Mouse (Mus musculus) kidney, embryonic 15.5 days (tissue): Measurements from ENCODE around the gene Arfgap1. TPM values are rescaled to one million over a fixed set of nuclear protein-coding genes. Genes with fewer than 3 reads are reported as not detected.
A peak's percentile ranks its signal among the peaks of the same experiment; 100 is the strongest.

Experiments
- ATAC-seq: fragments of 200-750 bp; cut with Nextera tagmentation; replicated peaks from 2 replicates; pipeline ENCODE4 v1.8.0; 2017; ENCODE audit warnings: moderate TSS enrichment; ENCODE audit not compliant: low FRiP score
- H3K27ac ChIP-seq: fragments of 300-500 bp; sonication (generic); 2 replicates; pipeline ENCODE4 v1.5.1; 2015; ENCODE audit warnings: mild to moderate bottlenecking, inconsistent platforms
- H3K27me3 ChIP-seq: fragments of 300-500 bp; sonication (generic); 2 replicates; pipeline ENCODE4 v1.6.1; 2015; ENCODE audit warnings: inconsistent platforms
- H3K36me3 ChIP-seq: fragments of 300-500 bp; sonication (generic); 2 replicates; pipeline ENCODE4 v1.6.1; 2015; ENCODE audit warnings: inconsistent platforms
- H3K4me1 ChIP-seq: fragments of 300-500 bp; sonication (generic); 2 replicates; pipeline ENCODE4 v1.6.1; 2015; ENCODE audit warnings: inconsistent platforms
- H3K4me2 ChIP-seq: fragments of 300-500 bp; sonication (generic); 2 replicates; pipeline ENCODE4 v1.6.1; 2015; ENCODE audit warnings: moderate library complexity, mild to moderate bottlenecking, inconsistent platforms
- H3K4me3 ChIP-seq: fragments of 300-500 bp; sonication (generic); replicated peaks from 2 replicates; pipeline ENCODE4 v1.5.1; 2015; ENCODE audit warnings: mild to moderate bottlenecking, inconsistent platforms
- H3K9ac ChIP-seq: fragments of 300-500 bp; sonication (generic); 2 replicates; pipeline ENCODE4 v1.6.1; 2015; ENCODE audit warnings: mild to moderate bottlenecking, inconsistent platforms
- H3K9me3 ChIP-seq: fragments of 300-500 bp; sonication (generic); replicated peaks from 2 replicates; pipeline ENCODE4 v1.6.1; 2016; ENCODE audit warnings: inconsistent platforms
- WGBS: fragments of 180-500 bp; shearing (Covaris S2); methylation state at CpG from one replicate; pipeline ENCODE4 v1.1.7; 2015; ENCODE audit warnings: mixed read lengths; 5-methylcytosine and 5-hydroxymethylcytosine counted together
- polyA plus RNA-seq: library from polyadenylated mRNA; unstranded; fragments of >200 nt; fragmentation: Nextera tagmentation; extraction: Ambion mirVana; gene quantifications from 2 replicates; pipeline ENCODE4 v1.2.1, GENCODE M21; 2015

The Arfgap1 gene
- polyA plus RNA-seq, 1 experiment from 2014 or later: 105 TPM

DNA sequence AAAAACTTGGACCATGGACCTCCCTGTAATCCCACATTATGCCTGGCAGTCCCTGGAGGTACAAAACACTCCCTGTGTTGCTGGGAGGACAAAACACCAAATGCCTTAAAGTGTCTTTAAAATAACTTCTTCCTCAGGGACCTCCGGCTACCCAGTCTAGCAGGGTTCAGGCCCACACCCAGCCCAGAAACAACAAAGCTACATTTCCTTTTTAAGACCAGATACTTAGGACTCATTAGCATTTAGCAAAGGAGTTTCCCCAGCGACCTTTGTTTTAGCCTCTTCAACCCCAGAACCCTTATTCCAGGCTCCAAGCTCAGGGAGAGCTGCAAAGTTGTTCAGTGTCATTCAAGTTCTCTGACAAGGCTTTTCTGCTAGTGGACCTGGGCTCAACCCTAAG is 13.4 kb upstream of the Arfgap1 start:
- H3K27ac ChIP-seq: peak overlapping the region; percentile 65; the same call in 1 of the 2 replicates

GRCm38 (mm10) chr2:180954061-180955047 is 12.7 kb upstream of the Arfgap1 start, which contains the start of gene Nkain4:
TSS of gene Nkain4 (minus strand) at chr2:180954699.
- H3K9ac ChIP-seq: peak within 1 kb of the TSS; percentile 53
- peak within 1 kb of the TSS; percentile 94 for H3K4me2 ChIP-seq
- peak within 1 kb of the TSS; percentile 61 for H3K4me3 ChIP-seq
- WGBS: under 1% methylated on average over 52 of the region's 52 CpGs
- H3K27me3 ChIP-seq: peaks cover 26% of the 10 kb centered on the region
- ATAC-seq: peak; percentile 93
- H3K4me1 ChIP-seq: peaks cover 40% of the 10 kb centered on the region
- H3K9me3 ChIP-seq: no peaks in the 10 kb centered on the region
- peak within 1 kb of the TSS; percentile 65 for H3K27ac ChIP-seq
- no peaks in the 10 kb centered on the region for H3K36me3 ChIP-seq

More for the DNA sequence above, 13.4 kb upstream of the Arfgap1 start:
- no peaks in the 10 kb centered on the region for H3K9me3 ChIP-seq
- 32% methylated on average over 2 of the region's 2 CpGs for WGBS
- no peaks in the 10 kb centered on the region for H3K36me3 ChIP-seq
- peak overlapping the region; percentile 94 for H3K4me2 ChIP-seq
- H3K9ac ChIP-seq: peak overlapping the region; percentile 53; the same call in 1 of the 2 replicates
- peak overlapping the region; percentile 61 for H3K4me3 ChIP-seq
- H3K4me1 ChIP-seq: peaks cover 40% of the 10 kb centered on the region
- peaks cover 26% of the 10 kb centered on the region for H3K27me3 ChIP-seq
- ATAC-seq: no peak

DNA sequence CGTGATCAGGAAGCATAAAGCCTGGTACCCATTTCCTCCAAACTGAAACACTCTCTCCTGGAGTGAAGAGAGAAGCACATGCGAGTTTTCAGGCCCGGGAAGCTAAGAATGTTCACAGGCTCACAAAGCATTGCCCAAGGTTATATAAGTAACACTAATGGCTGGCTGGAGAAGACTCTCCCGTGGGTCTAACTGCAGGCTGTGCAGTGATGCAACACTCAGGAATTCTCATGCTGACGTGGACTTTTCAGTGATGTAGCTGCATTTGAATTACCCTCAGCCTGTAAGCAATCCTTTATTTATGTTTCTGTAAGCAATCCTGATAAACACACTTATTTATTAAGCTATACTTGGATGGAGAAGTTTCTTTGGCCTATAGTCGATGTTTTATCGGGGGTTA is 7.4 kb upstream of the Arfgap1 start:
- Histone ChIP-seq H3K9ac (no peak overlapping the region), H3K4me3 (no peak overlapping the region), H3K27ac (no peak overlapping the region), H3K9me3 (no peaks in the 10 kb centered on the region), H3K4me1 (peaks cover 14% of the 10 kb centered on the region), H3K4me2 (no peak overlapping the region), H3K36me3 (no peaks in the 10 kb centered on the region), H3K27me3 (peaks cover 7% of the 10 kb centered on the region)
- 68% methylated on average over 7 of the region's 7 CpGs for WGBS
- no peak for ATAC-seq

GRCm38 (mm10) chr2:180960187-180960586 is 6.8 kb upstream of the Arfgap1 start:
- no peaks in the 10 kb centered on the region for H3K9me3 ChIP-seq
- no peak for ATAC-seq
- peaks cover 8% of the 10 kb centered on the region for H3K4me1 ChIP-seq
- H3K4me2 ChIP-seq: no peak overlapping the region
- H3K36me3 ChIP-seq: no peaks in the 10 kb centered on the region
- no peak overlapping the region for H3K9ac ChIP-seq
- 45% methylated on average over 3 of the region's 3 CpGs for WGBS
- H3K4me3 ChIP-seq: no peak overlapping the region
- peaks cover 4% of the 10 kb centered on the region; the same call in 1 of the 2 replicates for H3K27me3 ChIP-seq
- no peak overlapping the region for H3K27ac ChIP-seq

DNA sequence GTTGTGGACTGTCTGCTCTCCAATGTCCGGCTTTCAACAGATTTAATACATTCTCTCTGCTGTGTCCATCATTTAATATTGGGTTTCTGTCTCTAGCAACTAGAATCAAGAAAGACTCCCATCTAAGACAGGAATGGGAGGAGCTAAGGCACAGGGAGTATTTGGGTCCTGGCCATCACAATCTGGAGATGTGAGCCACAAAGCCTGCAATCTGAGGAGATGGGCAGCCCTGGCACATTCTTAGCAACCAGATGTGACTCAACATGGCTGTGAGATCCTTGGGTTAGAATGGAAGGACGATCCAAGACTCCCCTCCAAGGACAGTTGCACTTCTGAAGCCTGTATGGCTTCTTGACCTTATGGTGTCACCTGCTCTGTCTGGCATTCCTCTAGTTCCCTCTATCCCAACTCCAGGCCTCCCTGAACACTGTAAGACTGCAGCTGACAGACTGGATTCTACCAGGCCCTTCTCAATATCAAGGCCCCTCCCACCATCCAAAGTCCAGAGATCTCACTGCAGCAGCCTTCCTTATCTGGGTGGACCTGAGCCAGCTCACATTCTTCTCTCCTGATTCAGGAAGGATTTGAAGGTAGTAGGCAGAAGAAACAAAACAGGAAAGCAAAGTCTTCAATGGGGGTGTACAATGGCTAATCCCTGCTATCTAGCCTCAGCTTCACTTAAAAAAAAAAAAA is 4.3 kb upstream of the Arfgap1 start:
- peaks cover 9% of the 10 kb centered on the region for H3K4me1 ChIP-seq
- H3K9me3 ChIP-seq: no peaks in the 10 kb centered on the region
- H3K27ac ChIP-seq: no peak overlapping the region
- H3K27me3 ChIP-seq: no peaks in the 10 kb centered on the region
- no peak overlapping the region for H3K4me3 ChIP-seq
- no peaks in the 10 kb centered on the region for H3K36me3 ChIP-seq
- 0 out of 2 replicates have a peak overlapping the region, but pooled peaks have one; percentile 1 for H3K9ac ChIP-seq
- H3K4me2 ChIP-seq: no peak overlapping the region
- WGBS: 82% methylated on average over 2 of the region's 2 CpGs
- no peak for ATAC-seq

GRCm38 (mm10) chr2:180963956-180964355 is 3.1 kb upstream of the Arfgap1 start:
- WGBS: 4% methylated on average over 5 of the region's 5 CpGs
- no peaks in the 10 kb centered on the region for H3K27me3 ChIP-seq

DNA sequence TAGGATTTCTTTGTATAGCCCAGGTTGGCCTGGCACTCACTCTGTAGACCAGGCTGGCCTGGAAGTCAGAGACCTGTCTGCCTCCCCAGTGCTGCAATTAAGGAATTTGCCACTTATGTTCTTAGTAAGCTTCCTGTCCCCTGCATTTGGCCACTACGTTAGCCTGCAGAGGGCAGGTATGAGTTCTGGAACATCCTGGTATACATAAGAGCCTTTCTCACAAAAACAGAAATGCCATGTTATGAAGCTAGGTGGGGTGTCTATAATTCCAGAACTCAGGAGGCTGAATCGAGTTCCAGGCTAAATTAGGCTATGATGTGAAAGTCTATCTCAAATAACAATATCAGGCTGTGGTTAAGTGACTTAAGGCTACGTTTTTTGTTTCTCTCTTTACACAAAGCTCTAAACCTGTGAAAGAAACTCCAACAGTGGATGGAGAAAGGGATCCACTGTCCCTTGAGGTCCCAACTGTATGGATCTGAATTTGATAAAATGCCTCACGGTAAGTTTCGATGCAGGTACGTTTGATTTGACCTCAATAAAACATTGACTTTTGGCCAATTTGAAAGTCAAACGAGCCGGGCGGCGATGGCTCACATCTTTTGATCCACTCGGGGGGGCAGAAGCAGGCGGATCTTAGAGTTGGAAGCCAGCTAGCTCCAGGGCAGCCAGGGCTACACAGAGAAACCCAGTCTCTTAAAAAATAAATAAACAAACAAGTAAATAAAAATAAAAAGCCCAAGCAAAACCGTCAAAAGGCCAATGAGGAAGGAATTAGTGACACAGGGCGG is 738 bp upstream of the Arfgap1 start:
- peak overlapping the region; percentile 64 for H3K4me2 ChIP-seq
- peaks cover 27% of the 10 kb centered on the region for H3K4me1 ChIP-seq
- peaks cover 26% of the 10 kb centered on the region for H3K36me3 ChIP-seq
- WGBS: 10% methylated on average over 14 of the region's 14 CpGs
- ATAC-seq: 0 out of 2 replicates have a peak, but pooled peaks have one; percentile 16
- H3K9ac ChIP-seq: peak overlapping the region; percentile 94
- peak overlapping the region; percentile 94 for H3K4me3 ChIP-seq
- H3K27ac ChIP-seq: peak overlapping the region; percentile 91
- no peaks in the 10 kb centered on the region for H3K27me3 ChIP-seq
- no peaks in the 10 kb centered on the region for H3K9me3 ChIP-seq

More at GRCm38 (mm10) chr2:180963956-180964355, 3.1 kb upstream of the Arfgap1 start:
- H3K4me1 ChIP-seq: peaks cover 21% of the 10 kb centered on the region
- no peak for ATAC-seq
- H3K9ac ChIP-seq: no peak overlapping the region
- no peak overlapping the region for H3K4me3 ChIP-seq
- H3K36me3 ChIP-seq: peaks cover 2% of the 10 kb centered on the region
- H3K9me3 ChIP-seq: no peaks in the 10 kb centered on the region
- H3K4me2 ChIP-seq: no peak overlapping the region
- no peak overlapping the region for H3K27ac ChIP-seq

GRCm38 (mm10) chr2:180981133-180981532 is 14.1 kb downstream of the Arfgap1 start:
- H3K4me2 ChIP-seq: no peak overlapping the region
- no peaks in the 10 kb centered on the region for H3K27me3 ChIP-seq
- H3K4me1 ChIP-seq: no peaks in the 10 kb centered on the region
- WGBS: 67% methylated on average over 6 of the region's 6 CpGs
- H3K4me3 ChIP-seq: no peak overlapping the region
- H3K36me3 ChIP-seq: peaks cover 70% of the 10 kb centered on the region
- no peak for ATAC-seq
- no peak overlapping the region for H3K27ac ChIP-seq
- H3K9ac ChIP-seq: no peak overlapping the region
- H3K9me3 ChIP-seq: no peaks in the 10 kb centered on the region

GRCm38 (mm10) chr2:180985635-180986034 is 18.6 kb downstream of the Arfgap1 start:
- Histone ChIP-seq H3K36me3 (peaks cover 25% of the 10 kb centered on the region), H3K27ac (no peak overlapping the region), H3K4me3 (no peak overlapping the region), H3K9me3 (no peaks in the 10 kb centered on the region), H3K4me2 (no peak overlapping the region), H3K27me3 (no peaks in the 10 kb centered on the region), H3K9ac (no peak overlapping the region), H3K4me1 (no peaks in the 10 kb centered on the region)
- WGBS: 77% methylated on average over 2 of the region's 2 CpGs
- no peak for ATAC-seq

- H3K36me3 ChIP-seq: peaks cover 16% of the 10 kb centered on the region
- no peak within 1 kb of the TSS for H3K4me2 ChIP-seq
- H3K27ac ChIP-seq: no peak within 1 kb of the TSS
- 53% methylated on average over 2 of the region's 2 CpGs for WGBS
- no peak for ATAC-seq
- no peaks in the 10 kb centered on the region for H3K27me3 ChIP-seq
- H3K4me3 ChIP-seq: no peak within 1 kb of the TSS
- H3K9me3 ChIP-seq: no peaks in the 10 kb centered on the region
- H3K4me1 ChIP-seq: no peaks in the 10 kb centered on the region
- H3K9ac ChIP-seq: no peak within 1 kb of the TSS
These were observed 19.4 kb downstream of the Arfgap1 start, which contains the start of gene Col20a1 for GRCm38 (mm10) chr2:180986449-180986848. TSS of gene Col20a1 (plus strand) at chr2:180986535.

DNA sequence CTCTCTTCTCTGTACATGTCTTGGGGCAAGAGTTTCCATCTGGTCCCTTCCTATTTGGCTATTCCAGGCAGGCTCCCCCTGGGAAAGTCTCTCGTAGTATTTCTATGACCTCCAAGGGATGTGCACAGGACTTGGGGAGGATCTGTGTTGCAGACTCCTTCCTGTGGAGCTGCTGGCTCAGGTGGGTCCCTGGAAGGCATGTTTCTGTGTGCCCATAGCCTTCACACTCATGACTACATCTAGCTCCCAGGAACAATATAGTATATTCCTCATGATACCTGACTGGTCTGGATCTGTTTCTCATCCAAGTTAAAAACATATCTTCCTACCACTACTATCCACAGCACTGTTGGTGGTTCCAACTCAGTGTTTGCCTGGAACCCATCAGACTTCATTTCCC is 20.0 kb downstream of the Arfgap1 start:
- no peak for ATAC-seq
- Histone ChIP-seq H3K27me3 (no peaks in the 10 kb centered on the region), H3K9me3 (no peaks in the 10 kb centered on the region), H3K27ac (no peak overlapping the region), H3K4me1 (no peaks in the 10 kb centered on the region), H3K4me2 (no peak overlapping the region), H3K36me3 (peaks cover 11% of the 10 kb centered on the region), H3K4me3 (no peak overlapping the region), H3K9ac (no peak overlapping the region)
- WGBS: 76% methylated on average over 1 of the region's 1 CpGs
